20 mouse cellular contexts compared by ENCODE assay signal in the genomic region with DNA sequence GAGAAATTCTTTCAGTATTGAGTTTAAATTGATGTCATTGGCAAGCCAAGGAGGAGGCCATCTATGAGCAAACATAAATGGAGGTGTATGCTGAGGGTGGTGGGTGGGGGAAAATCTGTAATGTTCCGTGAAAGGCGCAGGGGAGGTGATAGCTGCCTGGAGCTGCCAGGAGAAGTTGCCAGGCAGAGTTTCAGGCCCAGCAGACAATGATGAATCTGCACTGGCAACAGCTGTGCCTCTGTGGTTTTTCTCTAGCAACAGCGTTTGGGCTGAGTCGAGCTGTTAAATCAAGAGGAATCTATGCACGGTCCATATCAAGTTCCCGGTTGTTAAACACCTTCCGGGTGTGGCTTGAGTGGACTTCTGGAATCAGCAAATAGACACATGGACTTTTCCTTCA.
DNase-seq lines count a peak whose midpoint lies in the region; ATAC-seq and TF ChIP-seq lines count a peak whose summit lies in the region.
"Had no signal": no experiment of that assay in that cellular context is flagged by ENCODE, and none has a peak within 500 bp of the region (broad histone marks: within the 10 kb centered on the region; RNA-seq: fewer than 3 reads in every experiment).

No protein-coding gene starts in this region.

- no peak for TF ChIP-seq CTCF in left cerebral cortex, adult 2 months (IDR thresholded peaks at IDR 0.05)

- peak; percentile 55 for DNase-seq in embryonic facial prominence, embryonic 14.5 days (ENCODE audit: low spot score)
- DNase-seq in embryonic facial prominence, embryonic 10.5 days (ENCODE audit: low spot score): no peak
- DNase-seq in left cerebral cortex, postnatal 36 days (ENCODE audit: low spot score in 2 of 2): peak; percentile 4 to 12
- DNase-seq in left cerebral cortex, adult 2 months (ENCODE audit: extremely low spot score in 1 of 2, low spot score in 2 of 2): no peak
- DNase-seq in NIH3T3 (ENCODE audit: low read depth): peak; percentile 77
- DNase-seq in lung, postnatal 25 days (ENCODE audit: low spot score): peak; percentile 10
- DNase-seq in Muller cell, postnatal 12 days (ENCODE audit: inconsistent ontology term): no peak
- no peak for DNase-seq in cerebellum, adult 9-10 months
- DNase-seq: cerebellum, adult 2 months; gastrocnemius, adult 2 months; heart, postnatal 10 days; layer of hippocampus, postnatal 36 days; liver; midbrain, embryonic 14.5 days; thymus, postnatal 25 days had no signal

- H3K9ac ChIP-seq in embryonic facial prominence, embryonic 14.5 days (ENCODE audit: low read depth, low read length): no peak overlapping the region
- H3K9ac ChIP-seq: forebrain, embryonic 13.5 days; hindbrain, embryonic 12.5 days had no signal

- no peaks in the 10 kb centered on the region for H3K36me3 ChIP-seq in embryonic facial prominence, embryonic 14.5 days (ENCODE audit: control insufficient read depth, insufficient read depth, low read length)
- H3K36me3 ChIP-seq in embryonic facial prominence, embryonic 10.5 days (replicated peaks): no peaks in the 10 kb centered on the region
- H3K36me3 ChIP-seq: hindbrain, embryonic 12.5 days had no signal

- no peaks in the 10 kb centered on the region; the same call in 1 of the 2 replicates for H3K9me3 ChIP-seq in embryonic facial prominence, embryonic 14.5 days (ENCODE audit: control insufficient read depth, low read length)
- peaks cover 9% of the 10 kb centered on the region; the same call in 1 of the 2 replicates for H3K9me3 ChIP-seq in embryonic facial prominence, embryonic 10.5 days

- H3K27me3 ChIP-seq in embryonic facial prominence, embryonic 14.5 days (replicated peaks; ENCODE audit: control insufficient read depth, insufficient read depth, low read length): no peaks in the 10 kb centered on the region
- H3K27me3 ChIP-seq in embryonic facial prominence, embryonic 10.5 days (replicated peaks; ENCODE audit: low read depth, poor library complexity, severe bottlenecking): no peaks in the 10 kb centered on the region
- H3K27me3 ChIP-seq: CH12.LX; forebrain, embryonic 13.5 days; hindbrain, embryonic 12.5 days had no signal

- 0 out of 2 replicates have a peak, but pooled peaks have one; percentile 41 for ATAC-seq in embryonic facial prominence, embryonic 14.5 days (ENCODE audit: low read depth)
- ATAC-seq: forebrain, embryonic 13.5 days; inflammation-experienced regulatory T-cells, adult 6 months had no signal

- intact Hi-C loops in left cerebral cortex, postnatal 36 days (cut with DNase I): no loop called here
- intact Hi-C loops in left cerebral cortex, adult 2 months (cut with DNase I): no loop called here

- H3K4me1 ChIP-seq in embryonic facial prominence, embryonic 14.5 days (ENCODE audit: control insufficient read depth, insufficient read depth, low read length): no peaks in the 10 kb centered on the region
- H3K4me1 ChIP-seq in embryonic facial prominence, embryonic 10.5 days: no peaks in the 10 kb centered on the region
- H3K4me1 ChIP-seq: forebrain, embryonic 13.5 days; hindbrain, embryonic 12.5 days had no signal

- no peak overlapping the region for H3K4me3 ChIP-seq in embryonic facial prominence, embryonic 14.5 days (ENCODE audit: low read depth, low read length)
- H3K4me3 ChIP-seq in embryonic facial prominence, embryonic 10.5 days: no peak overlapping the region
- no peak overlapping the region for H3K4me3 ChIP-seq in left cerebral cortex, adult 2 months
- H3K4me3 ChIP-seq: forebrain, embryonic 13.5 days; gastrocnemius, adult 2 months; hindbrain, embryonic 12.5 days had no signal

- no peak overlapping the region for H3K27ac ChIP-seq in embryonic facial prominence, embryonic 14.5 days (replicated peaks; ENCODE audit: low read depth, low read length)
- H3K27ac ChIP-seq in embryonic facial prominence, embryonic 10.5 days (replicated peaks): no peak overlapping the region
- H3K27ac ChIP-seq in left cerebral cortex, adult 2 months: no peak overlapping the region
- H3K27ac ChIP-seq: forebrain, embryonic 13.5 days; gastrocnemius, adult 2 months; hindbrain, embryonic 12.5 days had no signal

- no peak overlapping the region for H3K4me2 ChIP-seq in embryonic facial prominence, embryonic 14.5 days (ENCODE audit: low read depth, low read length)
- H3K4me2 ChIP-seq: forebrain, embryonic 13.5 days; heart, embryonic 11.5 days; hindbrain, embryonic 12.5 days had no signal

- WGBS in embryonic facial prominence, embryonic 14.5 days: 53% methylated on average over 7 of the region's 7 CpGs
- 94% methylated on average over 7 of the region's 7 CpGs for WGBS in embryonic facial prominence, embryonic 10.5 days

Comparison
In these comparisons a context has a peak if more than half of its experiments do, and no peak if none do; other contexts are left out.
1. DNase-seq: peak in embryonic facial prominence, embryonic 14.5 days (single experiment), left cerebral cortex, postnatal 36 days (2 of 2), NIH3T3 (single experiment) and lung, postnatal 25 days (single experiment); none in embryonic facial prominence, embryonic 10.5 days (single experiment), left cerebral cortex, adult 2 months (0 of 2), Muller cell, postnatal 12 days (single experiment) and cerebellum, adult 9-10 months (single experiment).